Mouse (Mus musculus): ENCODE measurements around the gene Mtf2.
A peak's percentile ranks its signal among the peaks of the same experiment; 100 is the strongest.
"Not testable (repeated sequence)": the region's sequence is repeated elsewhere in the genome, so short reads cannot be mapped to it uniquely, and the experiment has no call there.

Mtf2 gene

GRCm38 (mm10) chr5:108065465-108066411, at the start of gene Mtf2:
Gene Mtf2 (plus strand): TSS chr5:108065674.
- peak; percentile 97 for DNase-seq

DNA sequence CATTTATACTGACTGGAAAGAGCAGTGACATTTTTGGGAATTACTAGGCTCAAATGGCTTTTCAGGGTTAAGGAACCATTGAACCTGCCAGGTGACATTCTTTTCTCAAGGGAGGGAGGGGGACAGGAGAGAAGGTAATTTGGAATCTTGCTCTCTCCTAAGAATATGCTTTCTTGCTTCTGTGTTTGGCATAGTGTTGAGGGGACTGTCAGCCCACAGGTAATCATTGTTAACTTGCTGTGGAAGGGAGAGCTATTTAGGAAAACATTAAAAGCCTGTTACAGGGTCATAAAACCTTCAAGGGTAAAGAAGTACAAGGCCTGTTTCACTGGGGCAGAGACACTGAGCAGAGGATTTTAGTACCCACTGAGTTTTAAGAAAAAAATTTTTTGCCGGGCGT, 48.2 kb upstream of the Mtf2 start:
- no peak for DNase-seq

GRCm38 (mm10) chr5:108019367-108019766, 46.1 kb upstream of the Mtf2 start:
- no peak for DNase-seq

GRCm38 (mm10) chr5:108021346-108021745, 44.1 kb upstream of the Mtf2 start:
- DNase-seq = no peak

DNA sequence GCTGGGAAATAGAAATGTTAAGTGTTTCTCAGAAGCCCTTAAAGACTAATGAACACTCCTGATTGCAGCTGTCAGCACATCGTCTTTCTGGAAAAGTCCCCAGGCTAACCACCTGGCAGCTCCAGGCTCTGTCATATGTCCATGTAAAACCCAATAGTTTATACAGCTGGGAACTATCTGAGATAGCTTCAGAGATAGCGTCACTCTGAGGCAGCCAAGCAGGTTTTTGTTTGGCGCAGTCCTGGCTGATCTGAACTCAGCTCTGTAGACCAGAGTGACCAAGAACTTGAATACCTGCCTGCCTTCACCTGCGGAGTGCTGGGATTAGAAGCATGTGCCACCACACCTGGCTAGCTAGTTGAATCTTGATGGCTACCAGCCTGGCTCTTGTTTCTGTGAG, 37.2 kb upstream of the Mtf2 start:
- no peak for DNase-seq

GRCm38 (mm10) chr5:108028797-108029536, 36.5 kb upstream of the Mtf2 start:
- not testable (repeated sequence) for DNase-seq

DNA sequence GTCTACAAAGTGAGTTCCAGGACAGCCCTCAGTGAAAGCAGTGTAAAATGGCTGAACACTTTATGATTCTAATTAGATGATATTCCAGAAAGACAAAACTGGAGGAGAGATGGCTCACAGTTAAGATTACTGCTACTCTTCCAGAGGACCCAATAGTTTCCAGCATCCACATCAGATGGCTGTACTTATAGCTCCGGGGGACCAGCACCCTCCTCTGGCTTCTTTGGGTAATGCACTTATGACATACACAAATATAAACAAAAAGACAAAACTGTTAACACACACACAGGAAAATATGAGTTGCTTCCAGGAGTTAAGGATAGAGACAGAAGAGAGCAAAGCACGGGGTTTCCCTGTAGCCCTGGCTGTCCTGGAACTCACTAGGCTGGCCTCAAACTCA, 35.5 kb upstream of the Mtf2 start:
- peak; percentile 29 for DNase-seq

GRCm38 (mm10) chr5:108031267-108031666, 34.2 kb upstream of the Mtf2 start:
- DNase-seq = no peak

DNA sequence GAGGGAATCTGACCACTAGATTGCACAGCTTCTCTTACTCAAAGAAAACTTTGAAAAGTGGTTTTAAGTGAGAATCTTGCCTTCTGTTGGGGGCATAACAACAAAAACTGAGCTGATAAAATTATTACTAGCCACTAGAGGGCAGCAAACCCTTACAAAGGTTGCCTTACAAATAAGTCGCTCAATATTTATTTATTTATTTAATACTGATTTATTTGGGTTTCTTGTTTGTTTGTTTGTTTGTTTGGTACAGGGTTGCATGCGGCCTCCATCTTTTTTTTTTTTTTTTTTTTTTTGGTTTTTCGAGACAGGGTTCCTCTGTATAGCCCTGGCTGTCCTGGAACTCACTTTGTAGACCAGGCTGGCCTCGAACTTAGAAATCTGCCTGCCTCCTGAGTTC, 31.3 kb upstream of the Mtf2 start:
- no peak for DNase-seq

DNA sequence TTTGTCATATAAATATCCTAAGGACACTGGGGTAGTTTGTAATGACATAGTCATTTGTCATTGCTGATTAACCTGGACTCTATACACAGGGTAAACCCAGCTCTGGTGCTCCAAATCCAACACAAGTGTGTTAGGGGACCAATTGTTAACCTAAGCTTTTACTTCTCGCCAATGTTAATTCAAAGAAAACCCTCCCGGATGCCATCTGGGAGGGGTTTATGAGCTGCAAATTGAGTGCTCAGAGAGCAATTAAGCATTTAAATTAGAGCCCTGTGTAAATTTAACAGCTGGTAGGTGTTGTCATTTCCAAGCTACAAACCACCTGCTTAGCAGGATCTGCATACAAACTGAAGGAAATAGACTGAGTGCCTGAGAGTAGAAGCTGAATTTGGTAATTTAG, 30.0 kb upstream of the Mtf2 start:
- DNase-seq = no peak

GRCm38 (mm10) chr5:108042061-108042460, 23.4 kb upstream of the Mtf2 start:
- DNase-seq = no peak

DNA sequence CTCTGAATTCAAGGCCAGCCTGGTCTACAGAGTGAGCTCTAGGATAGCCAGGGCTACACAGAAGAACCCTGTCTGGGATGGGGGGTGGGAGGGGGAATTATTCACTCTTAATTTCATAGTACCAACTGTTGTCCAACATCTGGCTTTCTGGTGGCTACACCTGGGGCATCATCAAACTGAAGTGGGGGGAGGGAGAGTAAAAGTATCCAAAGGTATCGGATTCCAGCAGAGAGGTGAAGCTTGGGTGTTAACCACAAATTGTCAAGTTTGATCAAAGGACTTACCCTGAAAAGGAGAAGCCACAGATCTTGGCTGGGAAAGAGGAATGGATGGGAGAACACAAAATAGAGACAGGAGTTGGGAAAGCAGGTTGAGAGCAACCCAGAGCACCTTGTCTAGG, 21.6 kb upstream of the Mtf2 start:
- no peak for DNase-seq

DNA sequence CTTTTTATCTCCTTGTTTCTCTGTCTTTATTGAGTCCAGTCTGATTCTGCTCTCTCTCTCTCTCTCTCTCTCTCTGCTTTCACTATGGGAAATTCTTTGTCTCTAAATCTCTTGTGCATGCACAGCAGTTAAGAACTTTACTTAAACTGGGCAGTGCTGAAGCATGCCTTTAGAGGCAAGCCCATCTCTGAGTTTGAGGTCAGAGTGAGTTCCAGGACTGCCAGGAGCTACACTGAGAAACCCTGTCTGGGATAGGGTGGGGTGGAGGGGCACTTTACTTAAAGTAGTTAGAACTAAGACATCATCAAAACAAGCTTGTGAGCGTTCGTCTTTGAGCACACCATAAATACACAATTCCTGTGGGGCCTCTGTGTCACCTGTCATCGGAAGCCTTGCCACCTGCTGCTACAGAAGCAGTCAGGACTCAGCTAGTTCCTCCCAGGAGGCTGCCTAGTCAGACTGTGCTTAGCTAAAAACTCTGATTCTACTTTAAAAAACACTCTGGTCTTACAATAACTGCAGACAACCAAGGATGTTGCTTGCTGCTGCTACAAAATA, 15.7 kb upstream of the Mtf2 start:
- DNase-seq = no peak

DNA sequence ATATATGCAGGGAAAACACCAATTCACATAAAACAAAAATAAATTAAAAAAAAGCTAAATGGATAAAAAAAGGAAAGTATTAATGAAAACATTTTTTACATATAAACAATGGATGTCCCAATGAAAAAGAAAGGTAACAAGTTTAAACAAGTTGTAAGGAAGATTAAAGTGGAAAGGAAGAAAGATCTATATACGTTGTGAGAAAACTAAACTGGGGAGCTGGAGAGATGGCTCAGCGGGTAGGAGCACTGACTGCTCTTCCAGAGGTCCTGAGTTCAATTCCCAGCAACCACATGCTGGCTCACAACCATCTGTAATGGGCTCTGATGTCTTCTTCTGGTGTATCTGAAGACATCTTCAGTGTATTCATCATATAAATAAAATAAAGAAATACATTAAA, 14.4 kb upstream of the Mtf2 start:
- no peak for DNase-seq

- DNase-seq = not testable (repeated sequence)
These were observed 13.7 kb upstream of the Mtf2 start for GRCm38 (mm10) chr5:108051727-108052126.

DNA sequence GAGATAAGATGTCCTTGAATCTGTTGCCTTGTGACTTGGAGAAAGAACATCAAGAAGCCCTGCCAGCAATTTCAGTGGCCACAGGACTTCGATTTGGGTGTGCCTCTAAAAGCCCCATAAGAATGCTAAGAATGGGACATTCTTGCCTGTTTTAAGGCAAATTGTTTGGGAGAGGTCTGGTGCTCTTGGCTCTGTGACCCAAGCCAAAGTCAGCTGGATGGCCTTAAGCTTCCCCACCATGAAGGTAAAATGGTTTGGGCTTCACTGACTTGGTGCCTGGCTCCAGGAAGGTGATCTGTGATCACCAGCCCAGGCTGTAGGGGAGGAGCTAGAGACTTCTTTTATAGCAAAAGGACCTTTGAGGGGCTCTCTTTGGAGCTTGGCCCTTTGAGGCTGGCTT, 13.3 kb upstream of the Mtf2 start:
- DNase-seq = no peak

GRCm38 (mm10) chr5:108053566-108053965, 11.9 kb upstream of the Mtf2 start:
- no peak for DNase-seq

DNA sequence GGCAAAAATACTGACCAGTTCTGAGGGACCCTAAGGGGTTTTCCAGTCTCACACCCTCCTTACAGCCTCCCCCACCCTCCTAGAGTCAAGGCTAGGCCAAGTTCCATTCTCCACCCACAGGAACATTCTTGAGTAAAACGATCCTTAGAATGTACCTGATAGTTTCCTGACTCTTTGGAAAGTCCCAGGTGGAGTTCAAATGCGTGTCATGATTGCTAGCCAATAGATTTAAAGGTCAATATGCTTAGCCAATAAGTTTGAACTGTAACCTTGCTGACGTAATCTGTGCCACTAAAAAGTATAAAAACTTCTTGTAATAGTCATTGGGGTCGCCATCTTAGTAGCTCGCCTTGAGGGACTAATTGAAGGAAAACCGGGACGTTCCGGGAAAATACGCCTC, 5.1 kb upstream of the Mtf2 start:
- no peak for DNase-seq

GRCm38 (mm10) chr5:108072301-108072700, 6.8 kb downstream of the Mtf2 start:
- DNase-seq = no peak

DNA sequence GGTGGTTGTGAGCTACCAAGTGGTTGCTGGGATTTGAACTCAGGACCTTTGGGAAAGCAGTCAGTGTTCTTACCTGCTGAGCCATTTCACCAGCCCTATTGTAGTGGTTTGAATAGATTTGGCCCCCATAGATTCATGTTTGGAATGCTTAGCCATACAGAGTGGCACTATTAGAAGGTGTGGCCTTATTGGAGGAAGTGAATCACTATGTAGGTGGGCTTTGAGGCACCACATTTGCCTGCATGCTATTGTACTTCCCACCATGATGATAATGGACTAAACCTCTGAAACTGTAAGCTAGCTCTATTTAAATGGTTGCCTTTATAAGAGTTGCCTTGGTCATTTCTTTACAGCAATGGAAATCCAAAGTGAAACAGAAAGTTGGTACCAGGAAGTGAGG, 10.8 kb downstream of the Mtf2 start:
- no peak for DNase-seq

DNA sequence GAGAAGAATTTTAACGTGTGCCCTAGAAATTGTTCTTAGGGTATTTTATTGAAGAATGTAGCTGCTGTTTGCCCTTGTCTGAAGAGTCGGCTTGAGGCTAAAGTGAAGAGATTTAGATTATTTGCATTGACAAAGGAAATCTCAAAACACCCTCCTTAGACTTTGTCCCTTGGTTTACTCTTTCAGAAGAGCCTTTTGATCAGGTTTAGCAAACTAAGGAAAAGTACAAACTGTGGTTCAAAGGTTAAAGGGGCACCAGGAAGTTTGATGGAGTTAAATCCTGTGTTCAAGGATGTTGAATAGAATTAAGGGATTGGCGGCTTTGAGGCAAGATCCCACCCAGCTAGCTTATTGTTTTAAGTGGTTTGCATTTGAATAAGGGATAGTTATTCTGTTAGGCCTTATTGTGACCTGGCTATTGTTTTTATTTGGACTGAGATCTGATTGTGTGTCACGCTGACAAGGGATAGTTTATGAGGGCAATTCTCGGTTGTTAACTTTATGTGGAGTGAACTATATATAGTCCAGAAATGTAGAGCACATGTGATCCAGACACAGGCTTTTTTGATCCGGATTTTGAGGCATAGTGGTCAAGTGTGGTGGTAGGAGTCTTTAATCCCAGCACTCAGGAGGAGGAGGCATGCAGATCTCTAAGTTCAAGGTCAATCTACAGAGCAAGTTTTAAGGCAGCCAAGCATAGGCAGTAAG, 11.5 kb downstream of the Mtf2 start:
- DNase-seq = no peak

DNA sequence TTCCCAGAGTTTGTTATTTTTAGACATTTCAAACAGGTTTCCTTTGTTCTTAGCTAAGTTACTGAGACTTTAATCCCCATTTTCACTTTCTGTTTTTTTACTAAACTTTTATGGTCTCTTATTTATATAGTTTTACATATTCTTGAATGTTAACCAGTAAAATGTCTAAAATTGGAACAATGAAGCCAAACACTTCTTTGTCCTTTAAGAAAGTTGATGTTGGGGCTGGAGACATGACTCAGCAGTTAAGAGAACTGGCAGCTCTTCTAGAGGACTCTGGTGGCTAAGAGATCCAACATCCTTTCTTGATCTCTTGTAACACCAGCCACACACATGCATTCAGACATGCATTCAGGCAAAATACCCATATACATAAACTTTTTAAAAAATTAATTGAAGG, 14.1 kb downstream of the Mtf2 start:
- DNase-seq = no peak

DNA sequence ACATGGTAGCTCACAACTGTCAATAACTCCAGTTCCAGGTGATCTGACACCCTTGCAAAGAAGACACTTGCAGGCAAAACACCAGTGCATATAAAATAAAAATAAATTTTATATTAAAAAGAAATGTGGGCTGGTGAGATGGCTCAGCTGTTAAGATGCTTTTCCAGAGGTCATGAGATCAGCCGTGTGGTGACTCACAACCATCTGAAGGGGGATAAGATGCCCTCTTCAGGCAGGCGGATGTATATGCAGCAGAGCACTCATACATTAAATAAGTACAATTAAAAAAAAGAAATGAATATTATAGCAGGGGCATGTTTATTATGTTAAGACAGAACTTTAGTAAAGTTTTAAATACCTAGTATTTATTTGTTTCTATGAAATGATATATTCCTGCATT, 16.9 kb downstream of the Mtf2 start:
- DNase-seq = no peak
